Mouse (Mus musculus): ENCODE results near the gene Cant1. TPM values are rescaled to one million over a fixed set of nuclear protein-coding genes. Genes with fewer than 3 reads are reported as not detected.

The Cant1 gene
- polyA plus RNA-seq, 1 experiment from 2014 or later: 30.9 TPM

Other genes starting within 250 kb of the Cant1 start
- 17.9 and 18.2 TPM in 2 replicates for gene Cyth1, start 170.5 kb downstream of the Cant1 start, polyA plus RNA-seq (2015; fragmentation: Nextera tagmentation; extraction: Ambion mirVana)
- gene Usp36, start 128.8 kb downstream of the Cant1 start, polyA plus RNA-seq (2015; fragmentation: Nextera tagmentation; extraction: Ambion mirVana): 21.4 and 24.8 TPM in 2 replicates
- gene Cep295nl, start 76.6 kb downstream of the Cant1 start, polyA plus RNA-seq (2015; fragmentation: Nextera tagmentation; extraction: Ambion mirVana): 0.37 and 0.39 TPM in 2 replicates
- gene Timp2, start 63.3 kb downstream of the Cant1 start, polyA plus RNA-seq (2015; fragmentation: Nextera tagmentation; extraction: Ambion mirVana): 84.6 TPM in 2 replicates
- 14.9 and 18.1 TPM in 2 replicates for gene Lgals3bp, start 17.0 kb downstream of the Cant1 start, polyA plus RNA-seq (2015; fragmentation: Nextera tagmentation; extraction: Ambion mirVana)
- gene C1qtnf1, start 9.1 kb upstream of the Cant1 start, polyA plus RNA-seq (2015; fragmentation: Nextera tagmentation; extraction: Ambion mirVana): 8.2 and 8.3 TPM in 2 replicates
- gene Engase, start 57.7 kb upstream of the Cant1 start, polyA plus RNA-seq (2015; fragmentation: Nextera tagmentation; extraction: Ambion mirVana): 6.1 and 7.5 TPM in 2 replicates

Data from kidney, embryonic 16.5 days (tissue).